Mouse (Mus musculus) erythroblast, embryonic 14.5 days (primary cell): ENCODE data around the gene Rpap2.

Experiments used
- GATA1 ChIP-seq: IDR thresholded peaks from 2 replicates; pipeline ENCODE4 v1.6.1; 2012; ENCODE audit warnings: low read length, inconsistent platforms, mixed read lengths
- TAL1 ChIP-seq: IDR thresholded peaks from 3 replicates; pipeline ENCODE4 v1.6.1; 2012; ENCODE audit warnings: low read length, inconsistent platforms, mixed read lengths

DNA sequence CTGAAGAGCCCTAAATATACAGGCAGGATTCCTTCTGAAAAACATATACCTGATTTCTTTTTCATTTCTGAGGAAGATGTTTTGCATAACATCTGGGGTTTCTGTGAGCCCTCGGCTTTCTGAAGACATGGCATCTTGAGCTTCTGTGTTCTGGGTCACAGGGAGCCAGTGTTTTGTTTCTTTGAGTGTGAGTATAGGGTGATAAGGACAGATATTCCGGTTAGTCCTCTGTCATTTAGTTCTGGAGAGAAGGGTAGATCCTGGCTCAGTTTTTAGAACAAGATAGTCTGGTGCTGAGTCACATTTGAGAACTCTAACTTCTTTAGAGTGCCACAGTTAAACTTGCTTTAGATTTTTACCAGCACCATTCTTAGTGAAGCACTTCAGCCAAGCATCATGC, 52.5 kb downstream of the Rpap2 start:
- TF ChIP-seq TAL1 = no peak
- TF ChIP-seq GATA1 = no peak
